Comparison of ENCODE assay signal across 12 mouse cellular contexts in the genomic region with DNA sequence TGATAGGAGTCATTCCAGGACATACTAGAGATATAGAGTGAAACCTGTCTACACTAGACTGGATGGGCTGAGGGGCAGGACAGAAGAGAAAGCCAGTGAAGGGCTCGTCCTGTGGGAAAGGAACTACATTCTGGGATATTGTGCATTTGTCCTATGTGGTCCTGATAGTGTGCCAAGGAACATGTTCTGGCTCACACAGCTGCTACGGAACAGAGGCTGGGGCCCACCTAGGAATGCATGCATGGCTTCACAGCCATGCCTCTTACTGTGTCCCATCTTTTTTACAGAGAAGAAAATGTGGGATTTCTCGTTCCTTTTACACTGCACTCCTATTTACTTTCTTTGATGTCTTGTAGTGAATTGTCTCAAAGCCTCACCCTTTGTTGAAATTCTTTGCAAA.
DNase-seq lines count a peak whose midpoint lies in the region; ATAC-seq and TF ChIP-seq lines count a peak whose summit lies in the region.
"Had no signal": no experiment of that assay in that cellular context is flagged by ENCODE, and none has a peak within 500 bp of the region (broad histone marks: within the 10 kb centered on the region; RNA-seq: fewer than 3 reads in every experiment).

No protein-coding gene starts in this region.

- intact Hi-C loops in heart, adult 2 months (cut with DNase I): loop anchor here (5.0 kb wide), 2 partner anchors 81 to 476 kb away; partner anchors contain the start of gene Fggy
- intact Hi-C loops in left cerebral cortex, adult 2 months (cut with DNase I): no loop called here

- no peak for TF ChIP-seq POLR2A in heart, adult 2 months (IDR thresholded peaks at IDR 0.05; ENCODE audit: insufficient read depth, low read depth, low read length)

- no peak overlapping the region for H3K9ac ChIP-seq in heart, adult 2 months (ENCODE audit: low read depth, low read length)
- H3K9ac ChIP-seq in heart, embryonic 11.5 days (ENCODE audit: low read depth, low read length): no peak overlapping the region
- H3K9ac ChIP-seq in intestine, embryonic 16.5 days (ENCODE audit: low read depth, low read length): no peak overlapping the region
- no peak overlapping the region for H3K9ac ChIP-seq in stomach, embryonic 16.5 days (ENCODE audit: low read length)
- H3K9ac ChIP-seq: kidney, embryonic 15.5 days had no signal

- no peak for TF ChIP-seq EP300 in heart, adult 2 months (IDR thresholded peaks at IDR 0.05; ENCODE audit: insufficient read depth, low read depth, low read length)

- H3K27me3 ChIP-seq in heart, adult 2 months (ENCODE audit: control insufficient read depth, insufficient read depth, low read length): no peaks in the 10 kb centered on the region
- H3K27me3 ChIP-seq in heart, embryonic 11.5 days (ENCODE audit: control insufficient read depth, insufficient read depth, low read length): no peaks in the 10 kb centered on the region
- H3K27me3 ChIP-seq in intestine, embryonic 16.5 days (replicated peaks; ENCODE audit: control insufficient read depth, insufficient read depth, low read length): no peaks in the 10 kb centered on the region
- H3K27me3 ChIP-seq in stomach, embryonic 16.5 days (ENCODE audit: control insufficient read depth, insufficient read depth, low read length): no peaks in the 10 kb centered on the region
- H3K27me3 ChIP-seq: kidney, embryonic 15.5 days had no signal

- H3K36me3 ChIP-seq in heart, adult 2 months (ENCODE audit: control insufficient read depth, insufficient read depth, low read length): peaks cover 2% of the 10 kb centered on the region; the same call in 1 of the 2 replicates
- no peaks in the 10 kb centered on the region for H3K36me3 ChIP-seq in heart, embryonic 11.5 days (ENCODE audit: control insufficient read depth, insufficient read depth, low read length)
- no peaks in the 10 kb centered on the region for H3K36me3 ChIP-seq in intestine, embryonic 16.5 days (ENCODE audit: control insufficient read depth, insufficient read depth, low read length)
- no peaks in the 10 kb centered on the region for H3K36me3 ChIP-seq in stomach, embryonic 16.5 days (ENCODE audit: control insufficient read depth, insufficient read depth, low read length)
- H3K36me3 ChIP-seq: kidney, embryonic 15.5 days had no signal

- H3K79me2 ChIP-seq in heart, adult 2 months (replicated peaks; ENCODE audit: control insufficient read depth, insufficient read depth, low read length): no peaks in the 10 kb centered on the region

- H3K4me3 ChIP-seq in heart, adult 2 months: no peak overlapping the region
- no peak overlapping the region for H3K4me3 ChIP-seq in heart, embryonic 11.5 days (ENCODE audit: low read depth, low read length)
- H3K4me3 ChIP-seq in left cerebral cortex, adult 2 months: no peak overlapping the region
- H3K4me3 ChIP-seq in intestine, embryonic 16.5 days (ENCODE audit: low read length): no peak overlapping the region
- no peak overlapping the region for H3K4me3 ChIP-seq in stomach, embryonic 16.5 days (replicated peaks; ENCODE audit: low read length)
- H3K4me3 ChIP-seq: kidney, embryonic 15.5 days had no signal

- TF ChIP-seq CTCF in heart, adult 2 months (IDR thresholded peaks at IDR 0.05): no peak
- no peak for TF ChIP-seq CTCF in left cerebral cortex, adult 2 months (IDR thresholded peaks at IDR 0.05)

- no peak for DNase-seq in heart, adult 2 months
- no peak for DNase-seq in left cerebral cortex, adult 2 months (ENCODE audit: extremely low spot score in 1 of 2, low spot score in 2 of 2)
- DNase-seq in left cerebral cortex, adult 18-20 months (ENCODE audit: low spot score in 2 of 2): no peak
- DNase-seq in kidney, postnatal 10 days: no peak
- DNase-seq: adrenal gland, adult 8-10 months; heart, postnatal 36 days; lung, postnatal 14 days; right cerebral cortex, postnatal 4 days had no signal

- H3K4me2 ChIP-seq in heart, embryonic 11.5 days: no peak overlapping the region
- H3K4me2 ChIP-seq in intestine, embryonic 16.5 days (ENCODE audit: low read depth, low read length): no peak overlapping the region
- no peak overlapping the region for H3K4me2 ChIP-seq in stomach, embryonic 16.5 days (ENCODE audit: low read depth, low read length)
- H3K4me2 ChIP-seq: kidney, embryonic 15.5 days had no signal

- H3K4me1 ChIP-seq in heart, adult 2 months (ENCODE audit: control insufficient read depth, insufficient read depth, low read length): peaks cover 7% of the 10 kb centered on the region
- H3K4me1 ChIP-seq in heart, embryonic 11.5 days (ENCODE audit: control insufficient read depth, insufficient read depth, low read length): peaks cover 4% of the 10 kb centered on the region; the same call in 1 of the 2 replicates
- H3K4me1 ChIP-seq in intestine, embryonic 16.5 days (ENCODE audit: control insufficient read depth, insufficient read depth, low read length): peaks cover 13% of the 10 kb centered on the region
- peaks cover 6% of the 10 kb centered on the region; the same call in 1 of the 2 replicates for H3K4me1 ChIP-seq in stomach, embryonic 16.5 days (ENCODE audit: control insufficient read depth, insufficient read depth, low read length)

- WGBS in heart, adult 2 months: 52% methylated on average over 3 of the region's 3 CpGs
- WGBS in heart, embryonic 11.5 days (ENCODE audit: insufficient replicate concordance): 73% methylated on average over 3 of the region's 3 CpGs
- 61% methylated on average over 3 of the region's 3 CpGs for WGBS in intestine, embryonic 16.5 days
- whole genome bisulfite sequencing in stomach, embryonic 16.5 days: 50% methylated on average over 3 of the region's 3 CpGs

- no peak for ATAC-seq in heart, embryonic 11.5 days (replicated peaks; ENCODE audit: insufficient number of reproducible peaks, low FRiP score, low TSS enrichment)
- ATAC-seq in intestine, embryonic 16.5 days: 0 out of 2 replicates have a peak, but pooled peaks have one; percentile 17
- no peak for ATAC-seq in stomach, embryonic 16.5 days (ENCODE audit: insufficient read depth, low FRiP score)

- peak overlapping the region; percentile 51; the same call in 1 of the 2 replicates for H3K27ac ChIP-seq in heart, adult 2 months
- H3K27ac ChIP-seq in heart, embryonic 11.5 days (ENCODE audit: low read depth, low read length): no peak overlapping the region
- H3K27ac ChIP-seq in left cerebral cortex, adult 2 months: peak overlapping the region; percentile 59
- H3K27ac ChIP-seq in intestine, embryonic 16.5 days (ENCODE audit: low read length): peak overlapping the region; percentile 65
- peak overlapping the region; percentile 89 for H3K27ac ChIP-seq in stomach, embryonic 16.5 days (ENCODE audit: low read length)

- H3K9me3 ChIP-seq in heart, embryonic 11.5 days (replicated peaks; ENCODE audit: control insufficient read depth, low read length): no peaks in the 10 kb centered on the region
- H3K9me3 ChIP-seq in intestine, embryonic 16.5 days (ENCODE audit: control insufficient read depth, low read length): no peaks in the 10 kb centered on the region
- no peaks in the 10 kb centered on the region for H3K9me3 ChIP-seq in stomach, embryonic 16.5 days (replicated peaks; ENCODE audit: control insufficient read depth, low read length)
- H3K9me3 ChIP-seq: kidney, embryonic 15.5 days had no signal
